Mouse (Mus musculus) cerebellum, adult 2 months (tissue): ENCODE data around the gene Sirt4.

Source experiments
- CTCF ChIP-seq: fragments of 200-500 bp; IDR thresholded peaks from 2 replicates; pipeline ENCODE4 v1.5.1; 2011; ENCODE audit warnings: low read depth, mild to moderate bottlenecking, control low read depth, low read length, moderate library complexity, borderline replicate concordance; ENCODE audit not compliant: insufficient read depth
- POLR2A ChIP-seq: fragments of 200-500 bp; IDR thresholded peaks from 2 replicates; pipeline ENCODE4 v1.6.1; 2011; ENCODE audit warnings: low read length, control low read depth, borderline replicate concordance; ENCODE audit not compliant: insufficient read depth

GRCm38 (mm10) chr5:115487353-115487752 is 2.8 kb upstream of the Sirt4 start:
- TF ChIP-seq CTCF: no peak
- TF ChIP-seq POLR2A: no peak
